Mouse (Mus musculus) forebrain, postnatal 0 days (tissue): ENCODE data around the gene Dnal1. TPM values are rescaled to one million over a fixed set of nuclear protein-coding genes. Genes with fewer than 3 reads are reported as not detected.
"Not testable (repeated sequence)": the region's sequence is repeated elsewhere in the genome, so short reads cannot be mapped to it uniquely, and the experiment has no call there.

Experiments used
- ATAC-seq: fragments of 200-750 bp; cut with Nextera tagmentation; 2 replicates; pipeline ENCODE4 v1.8.0; 2017; ENCODE audit warnings: mild to moderate bottlenecking, moderate library complexity
- DNase-seq: peaks from one replicate; pipeline ENCODE4 v3.0.0-alpha.2; 2015
- H3K27ac ChIP-seq: fragments of 300-500 bp; sonication (generic); 2 replicates; pipeline ENCODE4 v1.5.1; 2014; ENCODE audit warnings: low read depth, mild to moderate bottlenecking, antibody characterized with exemption, low read length, moderate library complexity, mixed read lengths
- H3K27me3 ChIP-seq: fragments of 300-500 bp; sonication (generic); 2 replicates; pipeline ENCODE4 v1.6.1; 2014; ENCODE audit warnings: mild to moderate bottlenecking, low read length, mixed read lengths; ENCODE audit not compliant: insufficient read depth
- H3K36me3 ChIP-seq: fragments of 300-500 bp; sonication (generic); 2 replicates; pipeline ENCODE4 v1.6.1; 2014; ENCODE audit warnings: mild to moderate bottlenecking, moderate library complexity; ENCODE audit not compliant: insufficient read depth
- H3K4me1 ChIP-seq: fragments of 300-500 bp; sonication (generic); 2 replicates; pipeline ENCODE4 v1.6.1; 2014; ENCODE audit warnings: antibody characterized with exemption; ENCODE audit not compliant: insufficient read depth
- H3K4me2 ChIP-seq: fragments of 300-500 bp; sonication (generic); 2 replicates; pipeline ENCODE4 v1.6.1; 2014; ENCODE audit warnings: low read depth, mild to moderate bottlenecking, moderate library complexity
- H3K4me3 ChIP-seq: fragments of 300-500 bp; sonication (generic); 2 replicates; pipeline ENCODE4 v1.5.1; 2014; ENCODE audit warnings: low read depth, low read length, mixed read lengths
- H3K9ac ChIP-seq: fragments of 300-500 bp; sonication (generic); 2 replicates; pipeline ENCODE4 v1.6.1; 2014; ENCODE audit warnings: mild to moderate bottlenecking
- H3K9me3 ChIP-seq: fragments of 300-500 bp; sonication (generic); 2 replicates; pipeline ENCODE4 v1.6.1; 2016; ENCODE audit warnings: low read length
- CTCF ChIP-seq: sonication (generic); IDR thresholded peaks from 2 replicates; pipeline ENCODE4 v1.5.1; 2016; ENCODE audit warnings: antibody characterized with exemption, control low read depth, low read depth
- WGBS: fragments of 180-500 bp; shearing (Covaris S2); extraction: QIAGEN DNeasy Blood & Tissue Kit; methylation state at CpG from one replicate; pipeline ENCODE4 v1.1.7; 2014; 5-methylcytosine and 5-hydroxymethylcytosine counted together
- polyA plus RNA-seq: library from polyadenylated mRNA; unstranded; fragments of >200 nt; fragmentation: Nextera tagmentation; extraction: Ambion mirVana; gene quantifications from 2 replicates; pipeline ENCODE4 v1.2.1, GENCODE M21; 2015
- total RNA-seq: library from RNA; depleted of rRNA; stranded (reverse); fragments of >200 nt; gene quantifications from 2 replicates; pipeline ENCODE4 v1.2.3, GENCODE M21; 2014; rRNA removed

Dnal1 gene
- total RNA-seq (14.2 and 20.3 TPM in 2 replicates), polyA plus RNA-seq (7.5 and 13.5 TPM in 2 replicates)

DNA sequence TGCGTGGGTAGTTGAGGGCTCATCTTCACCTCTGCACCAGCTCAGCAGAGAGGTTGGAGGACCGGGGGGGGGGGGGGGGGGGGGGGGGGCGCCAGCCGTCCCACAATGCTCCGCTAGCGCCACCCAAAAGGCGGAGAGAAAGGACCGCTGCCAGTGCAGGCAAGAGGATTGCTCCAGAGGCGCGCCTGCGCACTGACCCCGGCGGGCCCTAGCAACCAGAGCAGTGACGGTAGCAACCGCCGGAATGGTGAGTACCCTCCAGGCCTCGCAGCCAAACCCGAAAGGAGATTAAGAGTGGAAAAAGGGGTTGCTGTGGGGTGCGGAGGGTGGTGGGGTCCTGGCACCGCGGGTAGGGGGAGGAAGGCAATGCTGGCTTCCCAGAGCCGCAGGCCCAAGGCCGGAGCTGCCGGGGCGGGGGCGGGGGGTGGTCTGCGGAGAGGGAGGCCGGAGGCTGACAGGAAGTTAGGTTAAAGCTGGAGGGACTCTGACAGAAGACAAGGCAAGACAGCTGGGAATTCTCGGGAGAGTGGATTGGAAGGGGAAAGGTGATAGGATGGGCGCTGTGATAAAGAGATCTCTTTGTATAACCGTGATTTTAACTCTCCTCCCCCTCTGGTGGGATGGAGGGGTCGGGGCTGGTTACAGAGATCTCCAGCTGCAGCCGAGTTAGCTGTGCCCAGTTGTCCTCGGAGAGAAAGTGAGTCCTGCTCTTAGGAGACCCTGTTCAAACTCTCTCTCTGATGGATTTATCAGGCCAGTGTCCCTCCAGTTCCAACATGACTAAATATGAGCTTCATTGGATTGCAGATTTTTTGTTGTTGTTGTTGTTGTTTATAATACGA, at the start of gene Dnal1:
Dnal1 (plus strand) TSS at position 214 of the 842 bp plus-strand sequence.
- Histone ChIP-seq H3K4me1 (peaks cover 6% of the 10 kb centered on the region; the same call in 1 of the 2 replicates), H3K36me3 (no peaks in the 10 kb centered on the region), H3K9ac (peak within 1 kb of the TSS; percentile 73), H3K9me3 (no peaks in the 10 kb centered on the region), H3K4me2 (peak within 1 kb of the TSS; percentile 67), H3K4me3 (peak within 1 kb of the TSS; percentile 85), H3K27me3 (no peaks in the 10 kb centered on the region), H3K27ac (peak within 1 kb of the TSS; percentile 74)
- 2% methylated on average over 32 of the region's 35 CpGs for WGBS
- TF ChIP-seq CTCF = peak; percentile 37
- DNase-seq (peak; percentile 93), ATAC-seq (peak; percentile 99)

GRCm38 (mm10) chr12:84064621-84065020, 49.5 kb upstream of the Dnal1 start:
- H3K9ac ChIP-seq = no peak overlapping the region
- no peak for ATAC-seq
- H3K36me3 ChIP-seq = no peaks in the 10 kb centered on the region
- H3K4me2 ChIP-seq = no peak overlapping the region
- no peak for DNase-seq
- no peaks in the 10 kb centered on the region for H3K9me3 ChIP-seq
- H3K4me3 ChIP-seq = no peak overlapping the region
- H3K27me3 ChIP-seq = no peaks in the 10 kb centered on the region; the same call in 1 of the 2 replicates
- 73% methylated on average over 8 of the region's 8 CpGs for WGBS
- TF ChIP-seq CTCF = no peak
- H3K4me1 ChIP-seq = no peaks in the 10 kb centered on the region
- H3K27ac ChIP-seq = no peak overlapping the region

DNA sequence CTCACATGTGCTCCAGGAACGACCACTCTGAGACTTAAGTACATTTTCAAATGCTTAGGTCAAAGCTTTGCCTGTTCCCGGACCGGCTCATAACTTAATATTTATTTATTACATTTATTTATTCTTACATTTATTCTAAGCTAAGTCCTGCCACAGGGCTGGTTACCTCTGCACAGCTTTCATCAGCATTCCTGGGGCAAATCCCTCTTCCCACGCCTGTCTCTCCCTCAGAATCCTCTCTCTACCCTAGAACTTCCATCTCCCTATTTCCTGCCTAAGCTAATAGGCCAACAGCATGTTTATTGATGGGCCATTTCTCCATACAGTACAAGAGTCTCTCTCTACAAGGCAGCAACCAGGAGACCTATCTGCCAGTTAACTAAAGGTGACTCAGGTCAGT, 46.4 kb upstream of the Dnal1 start:
- Histone ChIP-seq H3K4me3 (no peak overlapping the region), H3K27me3 (no peaks in the 10 kb centered on the region; the same call in none of the 2 replicates), H3K4me2 (no peak overlapping the region), H3K4me1 (no peaks in the 10 kb centered on the region), H3K9ac (no peak overlapping the region), H3K36me3 (no peaks in the 10 kb centered on the region), H3K9me3 (no peaks in the 10 kb centered on the region), H3K27ac (no peak overlapping the region)
- no peak for TF ChIP-seq CTCF
- 82% methylated on average over 4 of the region's 4 CpGs for WGBS
- ATAC-seq (no peak), DNase-seq (no peak)

GRCm38 (mm10) chr12:84068296-84068695, 45.9 kb upstream of the Dnal1 start:
- Histone ChIP-seq H3K36me3 (no peaks in the 10 kb centered on the region), H3K27me3 (no peaks in the 10 kb centered on the region; the same call in none of the 2 replicates), H3K9ac (no peak overlapping the region), H3K4me1 (no peaks in the 10 kb centered on the region), H3K9me3 (no peaks in the 10 kb centered on the region), H3K4me2 (no peak overlapping the region), H3K27ac (no peak overlapping the region), H3K4me3 (no peak overlapping the region)
- DNase-seq (no peak), ATAC-seq (no peak)
- no peak for TF ChIP-seq CTCF
- 53% methylated on average over 8 of the region's 8 CpGs for WGBS

GRCm38 (mm10) chr12:84068986-84069385, 45.2 kb upstream of the Dnal1 start, which contains the start of gene Acot5:
Acot5 (plus strand) TSS chr12:84069325.
- H3K4me3 ChIP-seq = peak within 1 kb of the TSS; percentile 42
- no peaks in the 10 kb centered on the region for H3K9me3 ChIP-seq
- H3K4me2 ChIP-seq = peak within 1 kb of the TSS; percentile 57
- no peaks in the 10 kb centered on the region for H3K4me1 ChIP-seq
- no peak for DNase-seq
- H3K9ac ChIP-seq = peak within 1 kb of the TSS; percentile 28
- WGBS = 58% methylated on average over 9 of the region's 9 CpGs
- H3K27me3 ChIP-seq = no peaks in the 10 kb centered on the region; the same call in none of the 2 replicates
- ATAC-seq = no peak
- TF ChIP-seq CTCF = no peak
- H3K27ac ChIP-seq = no peak within 1 kb of the TSS
- H3K36me3 ChIP-seq = no peaks in the 10 kb centered on the region

GRCm38 (mm10) chr12:84069582-84069981, 44.6 kb upstream of the Dnal1 start:
- peak overlapping the region; percentile 57 for H3K4me2 ChIP-seq
- H3K9ac ChIP-seq = peak overlapping the region; percentile 28
- not testable (repeated sequence) for H3K4me1 ChIP-seq, H3K9me3 ChIP-seq, H3K36me3 ChIP-seq, H3K27ac ChIP-seq, H3K27me3 ChIP-seq, ATAC-seq
- peak overlapping the region; percentile 42 for H3K4me3 ChIP-seq
- DNase-seq = peak; percentile 22
- WGBS = 6% methylated on average over 39 of the region's 52 CpGs

GRCm38 (mm10) chr12:84071696-84072095, 42.5 kb upstream of the Dnal1 start:
- Histone ChIP-seq H3K4me2 (no peak overlapping the region), H3K36me3 (no peaks in the 10 kb centered on the region), H3K4me3 (no peak overlapping the region), H3K27me3 (no peaks in the 10 kb centered on the region; the same call in none of the 2 replicates), H3K27ac (no peak overlapping the region), H3K9ac (no peak overlapping the region), H3K9me3 (no peaks in the 10 kb centered on the region), H3K4me1 (no peaks in the 10 kb centered on the region)
- no peak for TF ChIP-seq CTCF
- 97% methylated on average over 2 of the region's 2 CpGs for WGBS
- DNase-seq (no peak), ATAC-seq (no peak)
